Mouse (Mus musculus): ENCODE data around the gene Hcar2.

GRCm38 (mm10) chr5:123866457-123866856 is 1.2 kb upstream of the Hcar2 start:
- TF ChIP-seq USF1 (IDR thresholded peaks at IDR 0.05; ENCODE audit: low read depth) (no peak), MAX (IDR thresholded peaks at IDR 0.05) (no peak), CTCF (IDR thresholded peaks at IDR 0.05; ENCODE audit: control insufficient read depth, insufficient read depth, insufficient read length) (no peak), MYOG (IDR thresholded peaks at IDR 0.05; ENCODE audit: control insufficient read depth, extremely low read depth, insufficient read length) (no peak)
